Mouse (Mus musculus) inflammation-experienced regulatory T-cells, adult 16 weeks (primary cell): ENCODE results near the gene Stk32b. TPM values are rescaled to one million over a fixed set of nuclear protein-coding genes. Genes with fewer than 3 reads are reported as not detected.

Experiments used
- polyA plus RNA-seq: library from polyadenylated mRNA; unstranded; fragments of 100-300 nt; shearing (Covaris generic); gene quantifications from one replicate; pipeline ENCODE4 v1.2.1, GENCODE M21; 2017

Stk32b gene
- not detected for polyA plus RNA-seq

DNA sequence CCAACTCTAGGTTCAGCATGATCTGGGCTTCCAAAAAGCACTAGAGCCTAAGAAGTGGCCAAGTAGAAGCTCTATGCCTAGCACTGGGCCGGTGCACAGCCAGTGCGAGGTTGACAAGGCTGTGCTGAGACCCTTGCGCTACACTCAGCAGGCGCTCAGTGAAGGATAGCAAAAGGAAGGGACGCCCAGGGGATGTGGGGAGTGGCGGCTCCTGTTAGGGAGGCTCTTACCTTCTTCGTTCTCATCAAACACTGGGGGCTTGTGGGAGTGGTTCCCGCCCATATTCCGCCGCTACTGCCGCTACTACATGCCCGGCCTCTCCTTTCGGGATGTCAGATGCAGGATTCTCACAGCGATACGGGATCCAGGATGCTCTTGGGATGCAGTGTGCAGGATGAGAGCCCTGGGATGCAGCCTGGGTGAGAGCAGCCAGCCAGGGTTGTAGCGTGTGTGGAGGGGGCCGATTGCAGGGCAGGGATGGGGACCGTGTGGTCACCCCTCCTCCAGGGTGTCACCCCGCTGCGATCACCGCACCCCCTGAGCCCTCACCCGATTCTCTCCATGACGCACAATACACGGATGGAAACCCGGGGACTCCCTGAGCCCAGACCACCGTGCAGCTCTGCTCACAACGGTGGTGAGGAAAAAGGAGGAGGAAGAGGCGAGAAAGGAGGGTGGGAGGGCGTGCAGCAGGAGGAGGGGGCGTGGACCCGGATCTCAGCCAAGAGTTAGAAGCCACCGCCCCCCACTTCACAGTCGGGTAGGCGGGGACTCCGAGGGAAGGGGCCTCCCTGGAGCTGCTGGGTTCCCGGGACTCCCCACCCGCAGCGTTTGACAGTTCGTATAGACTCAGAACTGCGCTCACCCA is at the start of gene Stk32b:
Gene Stk32b, minus strand, starts transcription at position 667 of the 868 bp plus-strand sequence.

DNA sequence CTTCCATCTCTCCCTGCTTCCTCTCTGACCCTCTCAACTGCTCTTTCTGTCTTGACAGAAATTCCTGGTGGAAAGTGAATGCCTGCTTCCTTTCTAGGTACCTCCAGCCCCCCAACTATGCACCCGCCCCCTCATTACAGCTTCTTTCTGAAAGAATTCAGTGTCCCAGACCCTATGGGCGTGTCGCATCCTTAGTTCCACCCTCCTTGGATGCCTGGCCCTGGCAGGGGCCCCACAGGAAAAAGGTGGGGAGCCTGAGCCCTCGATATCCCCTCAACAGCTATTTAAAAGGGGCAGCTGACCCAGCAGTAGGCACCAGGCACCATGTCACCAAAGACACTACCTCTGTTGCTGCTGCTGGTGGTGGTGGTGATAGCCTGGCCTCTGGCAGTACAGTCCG is 18.3 kb upstream of the Stk32b start, which contains the start of gene Cytl1:
Gene Cytl1, plus strand, starts transcription at position 296 of the 400 bp plus-strand sequence.

Other genes starting within 250 kb of the Stk32b start
- gene Cytl1, start 18.3 kb upstream of the Stk32b start, polyA plus RNA-seq, result not detected
- gene Msx1, start 107.4 kb upstream of the Stk32b start, polyA plus RNA-seq, result not detected